Mouse (Mus musculus) testis, adult 2 months (tissue): Measurements from ENCODE around the gene Frs2. TPM values are rescaled to one million over a fixed set of nuclear protein-coding genes. Genes with fewer than 3 reads are reported as not detected.

ENCODE experiments used
- H3K27ac ChIP-seq: fragments of 200-500 bp; 2 replicates; pipeline ENCODE4 v1.5.1; 2012; ENCODE audit warnings: low read depth, low read length; ENCODE audit not compliant: control insufficient read depth, insufficient read depth
- H3K27me3 ChIP-seq: fragments of 200-500 bp; 2 replicates; pipeline ENCODE4 v1.6.1; 2012; ENCODE audit warnings: mild to moderate bottlenecking, low read length, moderate library complexity; ENCODE audit not compliant: control insufficient read depth, insufficient read depth
- H3K36me3 ChIP-seq: fragments of 200-500 bp; 2 replicates; pipeline ENCODE4 v1.6.1; 2012; ENCODE audit warnings: mild to moderate bottlenecking, low read length; ENCODE audit not compliant: control insufficient read depth, insufficient read depth
- H3K4me1 ChIP-seq: fragments of 200-500 bp; 2 replicates; pipeline ENCODE4 v1.6.1; 2012; ENCODE audit warnings: low read length; ENCODE audit not compliant: control insufficient read depth, insufficient read depth
- H3K4me3 ChIP-seq: fragments of 200-500 bp; 2 replicates; pipeline ENCODE4 v1.5.1; 2012; ENCODE audit warnings: low read depth, mild to moderate bottlenecking, low read length, moderate library complexity, mixed read lengths; ENCODE audit not compliant: control insufficient read depth
- CTCF ChIP-seq: fragments of 200-500 bp; IDR thresholded peaks from 2 replicates; pipeline ENCODE4 v1.5.1; 2012; ENCODE audit warnings: low read depth, mild to moderate bottlenecking, inconsistent platforms, low read length, moderate library complexity; ENCODE audit not compliant: control insufficient read depth, insufficient read depth, insufficient replicate concordance
- POLR2A ChIP-seq: fragments of 200-500 bp; IDR thresholded peaks from 2 replicates; pipeline ENCODE4 v1.6.1; 2012; ENCODE audit warnings: low read depth, mild to moderate bottlenecking, inconsistent platforms, low read length, moderate library complexity; ENCODE audit not compliant: control insufficient read depth
- polyA plus RNA-seq: library from polyadenylated mRNA; depleted of rRNA; stranded (reverse); fragments of >200 nt; gene quantifications from 2 replicates; pipeline ENCODE4 v1.2.3, GENCODE M21; 2012; rRNA removed

The Frs2 gene
- 8.0 and 10.3 TPM in 2 replicates for polyA plus RNA-seq

DNA sequence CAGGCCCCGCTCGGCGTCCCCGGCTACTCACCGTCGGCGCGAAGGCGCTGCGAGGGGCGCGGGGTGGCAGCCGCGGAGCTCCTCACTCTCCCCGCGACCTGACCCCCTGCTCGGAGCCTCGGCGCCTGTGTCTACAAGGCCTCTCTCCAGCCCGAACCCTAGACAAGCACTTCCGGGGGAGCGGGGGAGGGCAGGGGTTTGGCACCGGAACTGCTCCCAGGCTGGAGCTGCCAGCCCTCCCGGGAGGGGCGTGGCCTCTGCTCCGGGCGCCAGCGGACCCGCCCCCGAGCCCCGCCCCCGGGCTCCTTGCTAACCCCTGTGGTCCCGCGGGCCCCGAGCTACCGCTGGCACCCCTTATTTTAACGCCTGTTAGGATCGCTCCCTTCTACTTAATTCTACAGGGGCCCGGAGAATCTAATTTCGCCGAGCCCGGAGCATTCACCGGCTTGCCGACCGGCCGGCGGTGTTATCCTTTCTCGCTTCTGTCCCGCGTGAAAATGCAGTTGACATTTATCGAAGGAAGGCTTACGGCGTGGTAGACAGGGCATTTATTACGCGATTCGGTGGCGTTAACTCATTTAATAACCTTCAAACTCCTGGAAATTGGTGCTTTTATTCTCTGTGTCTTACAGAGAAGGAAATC is at the start of gene Frs2:
TSS of gene Frs2 (minus strand) at position 174 of the 643 bp plus-strand sequence.
- H3K27me3 ChIP-seq, result no peaks in the 10 kb centered on the region
- no peaks in the 10 kb centered on the region for H3K36me3 ChIP-seq
- peaks cover 17% of the 10 kb centered on the region for H3K4me1 ChIP-seq
- peak; percentile 61 for TF ChIP-seq POLR2A
- TF ChIP-seq CTCF, result no peak
- H3K27ac ChIP-seq, result peak within 1 kb of the TSS; percentile 80
- peak within 1 kb of the TSS; percentile 94 for H3K4me3 ChIP-seq

DNA sequence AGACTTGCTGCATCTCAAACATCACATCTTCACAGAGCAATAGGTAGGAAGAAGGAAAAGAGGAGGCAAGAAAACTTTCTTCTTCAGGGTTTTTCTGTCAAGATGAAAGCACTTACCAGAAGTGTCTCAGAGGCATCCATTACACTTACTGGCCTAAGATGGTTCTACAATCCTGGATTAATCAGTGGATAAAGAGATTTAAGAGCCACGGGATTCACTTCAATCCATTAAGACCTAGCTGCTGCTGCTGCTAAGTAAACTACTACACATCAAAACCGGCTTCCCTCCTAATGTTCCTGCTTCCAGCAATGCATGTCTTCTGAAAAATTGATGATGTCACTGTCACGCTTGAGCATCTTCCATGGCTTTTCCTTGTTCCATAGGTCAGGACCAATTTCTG is 48.4 kb upstream of the Frs2 start:
- Histone ChIP-seq H3K4me1 (peaks cover 8% of the 10 kb centered on the region), H3K27me3 (no peaks in the 10 kb centered on the region), H3K36me3 (no peaks in the 10 kb centered on the region), H3K4me3 (no peak overlapping the region), H3K27ac (no peak overlapping the region)
- TF ChIP-seq CTCF (no peak), POLR2A (no peak)

GRCm38 (mm10) chr10:117195748-117196147 is 47.4 kb upstream of the Frs2 start:
- Histone ChIP-seq H3K4me1 (peaks cover 8% of the 10 kb centered on the region), H3K4me3 (peak overlapping the region; percentile 44), H3K27ac (no peak overlapping the region), H3K36me3 (no peaks in the 10 kb centered on the region), H3K27me3 (no peaks in the 10 kb centered on the region)
- TF ChIP-seq CTCF, result no peak

DNA sequence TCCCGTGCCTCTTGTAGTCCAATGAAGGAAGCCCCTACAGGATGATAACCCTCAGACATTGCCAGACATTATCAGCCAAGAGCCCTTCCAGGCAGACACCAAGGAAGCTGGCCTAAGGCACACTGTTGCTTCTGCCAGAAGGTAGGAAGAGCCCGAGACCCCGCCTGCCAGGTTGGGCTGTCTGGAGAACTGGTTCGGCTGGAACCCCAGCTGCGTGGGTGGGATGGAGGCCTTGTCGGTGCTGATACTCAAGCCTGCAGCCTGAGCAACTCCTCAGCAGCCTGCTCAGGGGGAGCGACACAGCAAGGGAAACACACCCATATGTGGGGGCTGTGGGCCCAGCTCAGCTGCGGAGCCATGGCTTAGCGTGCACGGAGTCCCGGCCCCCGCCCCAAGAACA is 46.7 kb upstream of the Frs2 start:
- TF ChIP-seq POLR2A (no peak), CTCF (no peak)
- Histone ChIP-seq H3K27me3 (no peaks in the 10 kb centered on the region), H3K4me3 (peak overlapping the region; percentile 44), H3K4me1 (peaks cover 8% of the 10 kb centered on the region), H3K27ac (no peak overlapping the region), H3K36me3 (no peaks in the 10 kb centered on the region)

DNA sequence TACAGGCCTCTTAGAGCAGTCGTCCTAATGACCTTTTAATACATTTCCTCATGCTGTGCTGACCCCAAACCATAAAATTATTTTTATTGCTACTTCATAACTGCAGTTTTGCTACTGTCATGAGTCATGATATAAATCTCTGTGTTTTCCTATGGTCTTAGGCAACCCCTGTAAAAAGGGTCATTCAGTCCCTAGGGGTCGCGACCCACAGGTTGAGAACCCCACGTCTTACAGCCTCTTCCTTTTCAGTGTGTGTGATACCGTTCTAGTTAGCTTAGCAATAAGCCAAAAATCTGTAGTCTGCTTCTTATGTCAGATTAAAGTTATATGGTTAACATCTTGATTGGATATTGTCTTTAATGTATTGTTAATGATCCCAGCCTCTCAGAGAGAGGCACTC is 45.0 kb upstream of the Frs2 start:
- Histone ChIP-seq H3K4me1 (peaks cover 8% of the 10 kb centered on the region), H3K27ac (no peak overlapping the region), H3K27me3 (no peaks in the 10 kb centered on the region), H3K36me3 (no peaks in the 10 kb centered on the region), H3K4me3 (peak overlapping the region; percentile 28; the same call in 1 of the 2 replicates)
- no peak for TF ChIP-seq CTCF
- no peak for TF ChIP-seq POLR2A

- Histone ChIP-seq H3K36me3 (no peaks in the 10 kb centered on the region), H3K4me3 (no peak overlapping the region), H3K27me3 (no peaks in the 10 kb centered on the region), H3K27ac (no peak overlapping the region), H3K4me1 (peaks cover 18% of the 10 kb centered on the region)
- TF ChIP-seq POLR2A (no peak), CTCF (no peak)
Measured at GRCm38 (mm10) chr10:117185399-117186089, 37.2 kb upstream of the Frs2 start.

- Histone ChIP-seq H3K27ac (peak overlapping the region; percentile 42; the same call in 1 of the 2 replicates), H3K36me3 (no peaks in the 10 kb centered on the region), H3K4me1 (peaks cover 12% of the 10 kb centered on the region), H3K4me3 (no peak overlapping the region), H3K27me3 (no peaks in the 10 kb centered on the region)
- TF ChIP-seq POLR2A, result no peak
- no peak for TF ChIP-seq CTCF
Measured at GRCm38 (mm10) chr10:117181098-117181497, 32.8 kb upstream of the Frs2 start.
